Mouse (Mus musculus) cerebellum, adult 2 months (tissue): Measurements from ENCODE around the gene Igf2bp1.

Source experiments
- CTCF ChIP-seq: fragments of 200-500 bp; IDR thresholded peaks from 2 replicates; pipeline ENCODE4 v1.5.1; 2011; ENCODE audit warnings: low read depth, mild to moderate bottlenecking, control low read depth, low read length, moderate library complexity, borderline replicate concordance; ENCODE audit not compliant: insufficient read depth
- POLR2A ChIP-seq: fragments of 200-500 bp; IDR thresholded peaks from 2 replicates; pipeline ENCODE4 v1.6.1; 2011; ENCODE audit warnings: low read length, control low read depth, borderline replicate concordance; ENCODE audit not compliant: insufficient read depth

DNA sequence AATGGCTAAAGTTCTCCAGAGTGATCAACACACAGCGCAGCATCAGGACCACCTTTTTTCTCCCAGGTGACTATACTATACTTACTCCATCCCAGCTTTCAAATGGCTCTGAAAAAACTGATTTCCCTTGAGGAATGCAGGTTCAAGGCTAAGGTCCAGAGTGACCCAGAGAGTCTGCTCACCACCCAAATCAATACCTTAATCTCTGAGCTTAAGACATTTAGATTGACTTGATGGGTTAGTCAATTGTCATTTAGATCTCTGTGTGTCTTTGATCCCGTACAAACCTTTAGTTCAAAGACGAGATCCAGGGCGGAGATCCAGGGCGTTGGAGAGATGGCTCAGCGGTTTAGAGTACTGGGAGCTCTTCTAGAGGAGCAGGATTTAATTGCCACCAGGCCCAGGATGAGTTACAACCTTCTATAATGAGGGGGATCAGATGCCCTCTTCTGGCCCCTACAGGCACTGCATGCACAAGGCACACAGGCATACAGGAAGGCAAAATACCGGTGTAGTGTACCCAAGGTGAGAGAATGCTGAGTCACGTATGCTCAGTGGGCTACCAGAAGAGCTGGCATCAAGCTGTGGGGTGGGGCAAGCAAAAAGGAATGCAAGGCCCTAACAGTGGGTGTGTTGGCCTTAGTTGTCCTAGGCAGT lies 24.9 kb downstream of the Igf2bp1 start:
- TF ChIP-seq CTCF (peak; percentile 46; the same call in 1 of the 2 replicates), POLR2A (no peak)
